9 mouse cellular contexts compared by ENCODE assay signal in genomic region chr9:95844825-95845460, GRCm38 (mm10). TPM values are rescaled to one million over a fixed set of nuclear protein-coding genes. Genes with fewer than 3 reads are reported as not detected.
DNase-seq lines count a peak whose midpoint lies in the region; ATAC-seq and TF ChIP-seq lines count a peak whose summit lies in the region.
"Had no signal": no experiment of that assay in that cellular context is flagged by ENCODE, and none has a peak within 500 bp of the region (broad histone marks: within the 10 kb centered on the region; RNA-seq: fewer than 3 reads in every experiment).

TSS of gene Pls1 (minus strand) at chr9:95845311.

- peak; percentile 78 for DNase-seq in T-cell, adult 2 months (ENCODE audit: low spot score)
- peak; percentile 96 to 98 for DNase-seq in cerebellum, postnatal 36 days
- DNase-seq in gastrocnemius, adult 8-10 months (ENCODE audit: low spot score in 2 of 2), result peak; percentile 29 to 40
- DNase-seq in hindbrain, postnatal 0 days (ENCODE audit: low spot score), result peak; percentile 88
- peak; percentile 83 for DNase-seq in left cerebral cortex, adult 11 months (ENCODE audit: low spot score)
- DNase-seq in lung, postnatal 25 days (ENCODE audit: low spot score), result peak; percentile 84
- peak; percentile 93 for DNase-seq in retina, postnatal 1 day
- peak; percentile 81 to 83 for DNase-seq in thymus, postnatal 36 days

- H3K27me3 ChIP-seq in hindbrain, postnatal 0 days (ENCODE audit: insufficient read depth, low read length), result peaks cover 7% of the 10 kb centered on the region; the same call in 1 of the 2 replicates

- H3K27ac ChIP-seq in hindbrain, postnatal 0 days, result no peak within 1 kb of the TSS
- H3K27ac ChIP-seq: macrophage had no signal

- 2% methylated on average over 46 of the region's 46 CpGs for WGBS in hindbrain, postnatal 0 days

- H3K36me3 ChIP-seq in hindbrain, postnatal 0 days (ENCODE audit: insufficient read depth, low read length), result no peaks in the 10 kb centered on the region

- H3K9me3 ChIP-seq in hindbrain, postnatal 0 days (ENCODE audit: low read length), result no peaks in the 10 kb centered on the region

- peak; percentile 94 for ATAC-seq in hindbrain, postnatal 0 days

- H3K4me2 ChIP-seq in hindbrain, postnatal 0 days (ENCODE audit: low read depth, low read length), result peak within 1 kb of the TSS; percentile 94

- peak within 1 kb of the TSS; percentile 72 for H3K4me3 ChIP-seq in hindbrain, postnatal 0 days (ENCODE audit: low read length)

- no peak for TF ChIP-seq CTCF in hindbrain, postnatal 0 days (IDR thresholded peaks at IDR 0.05; ENCODE audit: low read depth)

- peak within 1 kb of the TSS; percentile 39 for H3K9ac ChIP-seq in hindbrain, postnatal 0 days (replicated peaks; ENCODE audit: low read length)

- no peaks in the 10 kb centered on the region for H3K4me1 ChIP-seq in hindbrain, postnatal 0 days (ENCODE audit: insufficient read depth, low read length)

RNA-seq across cellular contexts. Expression of gene Pls1, which starts in this region (rescaled TPM):
- total RNA-seq in gastrocnemius, adult 8-10 months (2022), result not detected
- 0.78 and 2.2 TPM in 2 replicates for total RNA-seq in hindbrain, postnatal 0 days (2014; rRNA removed)
- 3.0 TPM in 2 replicates for polyA plus RNA-seq in hindbrain, postnatal 0 days (2015; fragmentation: Nextera tagmentation; extraction: Ambion mirVana)

Comparison
In these comparisons a context has a peak if more than half of its experiments do, and no peak if none do; other contexts are left out.
1. Peak in DNase-seq in gastrocnemius, adult 8-10 months; RNA of the gene not detected or under 1 TPM.
2. DNase-seq: peak in every context shown above with its lines; median percentile 97 in cerebellum, postnatal 36 days; 93 in retina, postnatal 1 day; 88 in hindbrain, postnatal 0 days; 84 in lung, postnatal 25 days; 83 in left cerebral cortex, adult 11 months; 82 in thymus, postnatal 36 days; 78 in T-cell, adult 2 months; 34 in gastrocnemius, adult 8-10 months.